Mouse (Mus musculus) MN1 (cell line): ENCODE data around the gene Daxx.
A peak's percentile ranks its signal among the peaks of the same experiment; 100 is the strongest.

Experiments
- DNase-seq: peaks from one replicate; pipeline ENCODE4 v3.0.0-alpha.2; 2016; ENCODE audit warnings: low spot score

The Daxx gene

GRCm38 (mm10) chr17:33920282-33921097 lies 11.3 kb downstream of the Daxx start:
- DNase-seq: peak; percentile 90

GRCm38 (mm10) chr17:33921361-33921760 lies 12.1 kb downstream of the Daxx start:
- no peak for DNase-seq

GRCm38 (mm10) chr17:33924577-33925283 lies 15.5 kb downstream of the Daxx start:
- peak; percentile 68 for DNase-seq

- DNase-seq: no peak
These were observed 16.3 kb downstream of the Daxx start for GRCm38 (mm10) chr17:33925406-33926116.

GRCm38 (mm10) chr17:33926207-33926932 lies 17.2 kb downstream of the Daxx start:
- DNase-seq: no peak

GRCm38 (mm10) chr17:33928251-33928947 lies 19.2 kb downstream of the Daxx start:
- DNase-seq: no peak

GRCm38 (mm10) chr17:33929371-33930279 lies 20.4 kb downstream of the Daxx start, which contains the start of gene Rgl2:
Gene Rgl2, plus strand, starts transcription at chr17:33929543.
- DNase-seq: peak; percentile 98

GRCm38 (mm10) chr17:33930280-33931158 lies 21.3 kb downstream of the Daxx start:
- DNase-seq: peak; percentile 67

- no peak for DNase-seq
These were observed 22.1 kb downstream of the Daxx start for GRCm38 (mm10) chr17:33931159-33931866.

GRCm38 (mm10) chr17:33931947-33932346 lies 22.7 kb downstream of the Daxx start:
- no peak for DNase-seq

- DNase-seq: no peak
These were observed 23.2 kb downstream of the Daxx start for GRCm38 (mm10) chr17:33932448-33932847.

GRCm38 (mm10) chr17:33932970-33933369 lies 23.8 kb downstream of the Daxx start:
- no peak for DNase-seq

- DNase-seq: no peak
These were observed 26.3 kb downstream of the Daxx start for GRCm38 (mm10) chr17:33935422-33936055.

GRCm38 (mm10) chr17:33936993-33937392 lies 27.8 kb downstream of the Daxx start:
- no peak for DNase-seq

GRCm38 (mm10) chr17:33938783-33939182 lies 29.6 kb downstream of the Daxx start:
- DNase-seq: no peak

GRCm38 (mm10) chr17:33940206-33940805 lies 31.1 kb downstream of the Daxx start, which contains the start of the genes Pfdn6 and Wdr46:
Gene Pfdn6, minus strand, starts transcription at chr17:33940343.
Gene Wdr46, plus strand, starts transcription at chr17:33940660.
- peak; percentile 92 for DNase-seq

- DNase-seq: peak; percentile 65
These were observed 31.8 kb downstream of the Daxx start for GRCm38 (mm10) chr17:33940981-33941380.
